Mouse (Mus musculus): Measurements from ENCODE around the gene Dusp11. TPM values are rescaled to one million over a fixed set of nuclear protein-coding genes. Genes with fewer than 3 reads are reported as not detected.
"Not testable (repeated sequence)": the region's sequence is repeated elsewhere in the genome, so short reads cannot be mapped to it uniquely, and the experiment has no call there.

Dusp11 gene
- polyA plus RNA-seq, 1 experiment: 39.0 TPM

- DNase-seq (ENCODE audit: low read depth): not testable (repeated sequence)
Measured at GRCm38 (mm10) chr6:85936508-85937465, 24.7 kb downstream of the Dusp11 start.

DNA sequence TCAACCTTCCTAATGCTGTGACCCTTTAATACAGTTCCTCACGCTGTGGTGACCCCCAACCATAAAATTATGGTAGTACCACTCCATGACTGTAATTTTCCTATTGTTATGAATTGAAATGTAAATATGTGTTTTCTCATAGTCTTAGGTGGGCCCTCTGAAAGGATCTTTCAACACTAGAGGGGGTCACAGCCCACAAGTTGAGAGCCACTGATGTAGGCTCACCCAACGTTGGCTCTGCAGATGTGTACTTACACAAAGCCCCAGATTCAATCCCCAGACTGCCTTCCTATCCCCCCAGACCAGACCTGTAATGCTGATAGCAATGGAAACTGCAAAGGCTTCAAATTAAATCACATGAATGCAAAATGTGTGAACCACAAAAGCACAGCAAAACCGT, 25.8 kb downstream of the Dusp11 start:
- DNase-seq (ENCODE audit: low read depth): no peak

- DNase-seq (ENCODE audit: low read depth): no peak
Measured at GRCm38 (mm10) chr6:85934047-85934446, 27.4 kb downstream of the Dusp11 start.

DNA sequence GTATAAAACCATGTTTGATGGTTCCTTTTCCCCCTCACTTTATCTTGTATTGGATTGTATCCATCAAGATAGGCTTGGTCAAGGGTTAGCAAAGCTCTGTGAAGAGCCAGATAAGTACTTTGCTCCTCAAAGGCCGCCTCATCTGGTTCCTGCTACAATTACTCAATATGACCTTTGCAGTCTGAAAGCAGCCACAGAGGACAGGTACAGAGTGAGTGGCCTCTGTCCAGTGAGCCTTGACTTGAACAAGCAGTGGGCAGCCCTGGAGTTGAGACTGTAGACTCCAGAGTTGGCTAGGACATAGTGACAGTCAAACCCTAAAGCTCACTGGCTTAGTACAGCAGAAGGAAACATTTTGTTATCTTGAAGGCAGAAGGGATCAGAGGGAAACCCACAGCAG, 32.2 kb downstream of the Dusp11 start:
- DNase-seq (ENCODE audit: low read depth): no peak

DNA sequence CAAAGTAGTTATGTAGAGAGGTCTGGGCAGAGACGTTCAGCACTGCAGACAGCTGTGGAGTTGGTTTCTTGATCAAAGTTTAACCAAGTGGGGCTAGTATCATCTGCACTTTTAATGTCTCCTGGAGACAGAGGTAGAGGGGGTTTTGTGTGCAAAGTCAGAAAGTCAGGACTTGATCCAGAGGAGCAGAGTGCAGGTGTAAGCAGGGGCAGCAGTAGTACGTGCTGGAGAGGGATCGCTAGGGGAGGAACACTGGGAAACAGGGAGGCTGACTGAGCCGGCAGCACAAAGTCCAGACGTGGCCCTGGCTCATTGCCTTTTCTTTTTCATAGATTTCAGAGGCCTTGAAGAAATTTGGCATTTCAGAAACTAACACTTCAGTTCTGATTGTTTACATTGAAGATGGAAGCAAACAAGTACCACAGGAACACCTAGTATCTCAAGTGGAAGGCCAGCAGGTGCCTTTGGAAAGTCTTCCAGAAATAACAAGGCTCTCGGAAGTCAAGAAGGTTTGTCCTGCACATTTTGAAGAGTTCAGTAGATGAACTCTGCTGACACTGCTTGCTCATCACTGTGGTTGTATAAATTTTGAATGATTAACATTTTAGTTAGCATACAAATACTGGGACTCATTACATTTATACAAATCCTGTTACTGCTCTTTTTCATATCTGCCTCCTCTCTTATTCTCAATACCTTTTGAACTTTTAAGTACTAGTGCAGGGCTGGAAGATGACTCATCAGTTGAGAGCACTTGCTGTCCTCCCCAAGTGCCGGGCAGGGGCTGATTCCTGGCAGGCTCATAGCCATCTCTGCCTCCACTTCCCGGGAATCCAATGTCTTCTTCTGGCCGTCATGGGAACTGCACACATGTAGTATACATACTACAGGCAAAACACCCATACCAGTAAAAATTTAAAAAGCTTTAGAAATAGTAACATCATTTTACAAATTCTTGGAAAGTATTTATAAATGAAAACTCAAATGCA, 33.7 kb downstream of the Dusp11 start:
- DNase-seq (ENCODE audit: low read depth): no peak

DNA sequence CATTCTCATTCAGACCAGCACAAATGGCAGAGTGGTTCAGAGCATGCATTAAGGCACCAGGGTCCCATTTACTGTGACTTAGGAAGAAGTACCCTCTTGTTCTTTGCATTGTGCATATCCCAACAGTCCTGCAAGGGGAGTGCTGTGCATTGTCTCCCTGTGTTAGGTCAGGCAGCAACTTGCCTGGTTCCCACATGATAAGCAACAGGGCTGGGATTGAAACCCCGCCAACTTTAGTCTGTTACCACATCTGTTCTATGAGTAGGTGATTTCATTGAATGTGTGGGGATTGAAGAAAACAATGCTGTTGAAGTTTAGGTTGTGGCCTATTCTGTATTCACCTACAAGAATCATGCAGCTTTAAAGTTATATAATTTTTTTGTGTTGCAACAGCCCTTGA, 34.8 kb downstream of the Dusp11 start:
- DNase-seq (ENCODE audit: low read depth): no peak

DNA sequence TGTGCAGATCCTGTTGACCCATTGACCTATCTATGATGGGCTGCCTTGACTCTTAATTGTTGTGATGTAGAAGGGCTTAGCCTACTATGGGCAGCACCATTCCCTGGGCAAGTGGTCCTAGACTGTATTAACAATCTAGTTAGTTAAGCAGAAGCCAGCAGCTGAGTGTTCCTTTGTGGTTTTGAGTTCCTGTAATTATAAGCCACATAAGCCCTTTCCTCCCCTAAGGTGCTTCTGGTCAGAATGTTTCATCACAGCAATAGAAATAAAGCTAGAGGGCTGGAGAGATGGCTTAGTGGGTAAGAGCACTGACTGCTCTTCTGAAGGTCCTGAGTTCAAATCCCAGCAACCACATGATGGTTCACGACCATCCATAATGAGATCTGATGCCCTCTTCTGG, 37.8 kb downstream of the Dusp11 start:
- no peak for DNase-seq (ENCODE audit: low read depth)

GRCm38 (mm10) chr6:85919401-85919800, 42.1 kb downstream of the Dusp11 start:
- no peak for DNase-seq (ENCODE audit: low read depth)

GRCm38 (mm10) chr6:85918341-85918740, 43.1 kb downstream of the Dusp11 start:
- not testable (repeated sequence) for DNase-seq (ENCODE audit: low read depth)

- DNase-seq (ENCODE audit: low read depth): no peak
Measured at GRCm38 (mm10) chr6:85916596-85916995, 44.9 kb downstream of the Dusp11 start.

- DNase-seq (ENCODE audit: low read depth): not testable (repeated sequence)
Measured at GRCm38 (mm10) chr6:85915539-85916513, 45.6 kb downstream of the Dusp11 start, which contains the start of gene Nat8f1. Gene Nat8f1, minus strand, starts transcription at chr6:85915687.

DNA sequence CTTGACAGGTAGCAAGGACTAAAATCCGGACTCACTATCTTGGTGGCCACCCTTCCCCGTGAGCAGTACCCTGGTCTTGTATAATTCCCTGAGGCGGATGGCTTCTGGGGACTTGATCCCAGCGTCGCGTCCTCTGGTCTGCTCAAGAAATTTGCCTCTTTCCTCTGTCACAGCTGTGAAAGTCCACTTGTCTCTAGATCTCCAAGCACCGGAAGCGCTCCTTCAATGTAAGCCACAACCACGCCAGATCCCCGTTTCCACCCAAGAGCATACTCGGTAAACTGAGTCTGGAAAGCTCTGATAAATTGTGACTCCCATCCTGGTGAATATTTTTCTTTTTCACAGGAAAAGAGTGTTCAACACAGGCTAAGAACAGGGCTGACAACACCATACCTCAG, 46.3 kb downstream of the Dusp11 start:
- no peak for DNase-seq (ENCODE audit: low read depth)

DNA sequence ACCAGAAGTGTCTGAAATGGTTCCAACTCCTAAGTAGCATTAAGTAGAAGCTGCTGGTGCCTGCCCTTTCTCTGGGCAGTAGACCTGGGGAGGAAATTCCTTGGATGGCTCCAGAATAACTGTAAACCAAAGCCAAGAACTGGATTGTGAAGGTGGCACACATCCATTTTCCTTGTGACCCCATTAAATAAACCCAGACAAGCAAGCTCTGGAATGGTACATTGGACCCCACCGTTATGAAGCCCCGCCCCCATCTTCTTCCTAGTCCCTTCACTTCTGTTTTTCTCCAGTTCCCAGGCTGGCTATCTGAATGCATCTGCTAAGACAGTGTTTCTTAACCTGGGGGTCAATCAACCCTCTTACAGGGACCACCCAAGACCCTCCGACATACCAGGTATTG, 49.9 kb downstream of the Dusp11 start, which contains the start of gene Tprkb:
Gene Tprkb, plus strand, starts transcription at position 279 of the 400 bp plus-strand sequence.
- no peak for DNase-seq (ENCODE audit: low read depth)

DNA sequence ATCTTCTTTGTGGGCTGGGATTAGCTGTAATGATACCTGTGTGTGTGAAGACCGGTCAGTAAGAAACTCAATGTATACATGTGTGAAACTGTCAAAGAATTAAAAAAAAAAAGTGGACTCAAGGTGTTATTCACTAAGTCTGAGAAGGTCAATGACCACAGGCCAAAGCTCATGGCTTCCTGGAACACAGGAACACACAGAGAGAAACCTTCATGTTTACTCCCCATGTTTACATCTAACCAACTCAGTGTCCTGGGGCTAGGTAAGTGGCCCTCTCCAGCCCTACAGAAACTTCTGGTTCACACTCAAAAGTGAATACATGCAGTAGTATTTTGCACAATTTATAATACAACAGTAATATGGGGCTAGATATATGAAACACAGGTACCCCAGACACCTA, 51.8 kb downstream of the Dusp11 start:
- no peak for DNase-seq (ENCODE audit: low read depth)

DNA sequence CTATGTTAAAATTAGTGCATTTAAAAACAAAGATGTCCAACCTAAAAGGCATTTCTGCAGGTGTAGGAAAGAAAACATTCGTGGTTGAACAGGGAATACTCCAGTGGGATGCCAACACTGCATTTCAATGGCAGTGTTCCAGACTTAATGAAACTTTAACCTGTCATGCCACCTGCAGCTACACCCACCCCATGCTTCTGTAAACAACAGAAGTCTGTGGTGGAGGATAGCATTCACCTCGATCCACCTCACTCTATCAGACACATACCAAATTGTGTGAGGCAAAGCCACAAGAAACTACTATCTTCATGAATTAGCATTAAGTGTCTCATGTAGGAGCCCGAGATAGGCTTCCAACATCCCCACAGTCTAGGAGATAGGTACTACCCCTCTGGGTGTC, 53.1 kb downstream of the Dusp11 start:
- no peak for DNase-seq (ENCODE audit: low read depth)

DNA sequence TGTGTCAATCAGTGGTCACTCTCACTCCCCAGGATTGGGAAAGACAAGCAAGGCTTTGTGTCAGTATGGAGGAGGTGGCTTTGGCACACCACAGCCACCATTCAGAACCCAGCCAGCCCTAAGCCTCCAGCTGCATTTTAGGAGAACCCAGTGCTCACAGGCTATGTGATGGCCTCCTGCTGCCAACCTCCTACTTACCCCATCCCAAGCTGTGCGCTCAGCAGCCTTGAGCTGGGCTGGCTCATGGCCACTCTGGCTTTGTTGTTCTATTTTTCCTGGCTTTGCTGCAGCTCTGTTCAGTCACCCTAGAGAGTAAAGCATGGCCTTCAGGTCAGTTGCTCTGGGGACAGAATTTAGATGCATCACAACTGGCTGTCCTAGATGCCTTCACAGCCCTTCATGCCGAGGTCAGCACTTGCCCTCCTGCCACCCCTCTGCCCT, 54.5 kb downstream of the Dusp11 start:
- DNase-seq (ENCODE audit: low read depth): peak; percentile 81

DNA sequence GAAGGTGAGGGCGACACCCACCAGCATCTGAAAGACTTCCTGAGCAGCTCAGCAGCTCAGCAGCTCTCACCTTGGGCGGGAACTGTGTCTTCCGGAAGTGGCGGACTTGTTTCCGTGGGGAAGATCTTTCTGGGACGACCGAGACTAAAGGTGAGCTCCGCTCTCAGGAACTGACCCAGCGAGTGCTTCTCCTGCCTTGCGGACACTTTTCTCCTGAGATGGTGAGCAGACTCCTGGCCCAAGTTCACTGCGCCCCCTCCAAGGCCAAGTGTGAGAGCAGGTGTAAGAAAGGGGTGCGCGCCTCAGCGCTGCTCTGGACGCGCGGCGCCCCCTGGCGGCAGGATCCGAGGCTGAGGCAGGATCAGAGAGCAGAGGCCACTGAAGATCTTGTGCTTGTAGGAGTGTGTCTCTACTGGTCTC, 56.8 kb downstream of the Dusp11 start, which contains the start of gene Nat8f4:
Gene Nat8f4, minus strand, starts transcription at position 243 of the 420 bp plus-strand sequence.
- not testable (repeated sequence) for DNase-seq (ENCODE audit: low read depth)

DNA sequence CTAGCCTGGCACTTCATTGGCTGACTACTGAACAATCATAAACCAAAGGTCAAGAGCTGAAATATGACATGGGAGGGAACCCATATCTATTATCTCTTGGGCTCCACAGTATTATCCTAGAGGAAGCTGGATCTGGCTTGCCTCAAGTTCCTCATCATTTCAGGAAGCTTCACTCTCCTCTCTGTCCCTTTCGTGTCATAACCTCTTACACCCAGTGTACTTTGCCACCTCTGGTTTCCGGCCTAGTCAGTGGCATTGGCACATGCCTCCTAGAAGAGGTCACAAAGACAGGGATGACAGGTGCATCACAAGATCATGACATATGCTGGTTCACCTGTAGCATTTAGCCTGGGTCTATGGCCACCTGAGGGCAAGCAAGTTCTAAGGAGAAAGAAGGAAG, 59.2 kb downstream of the Dusp11 start:
- no peak for DNase-seq (ENCODE audit: low read depth)

GRCm38 (mm10) chr6:85898596-85899475, 62.6 kb downstream of the Dusp11 start:
- not testable (repeated sequence) for DNase-seq (ENCODE audit: low read depth)
